Mouse (Mus musculus) bone marrow macrophage, adult 2 months (primary cell): ENCODE data around the gene Pdp2.

Experiments used
- CTCF ChIP-seq: IDR thresholded peaks from 2 replicates; pipeline ENCODE4 v1.5.1; 2012; ENCODE audit warnings: low read depth, mild to moderate bottlenecking, low read length, moderate library complexity
- POLR2A ChIP-seq: IDR thresholded peaks from 2 replicates; pipeline ENCODE4 v1.6.1; 2012; ENCODE audit warnings: mild to moderate bottlenecking, low read depth, low read length, borderline replicate concordance

DNA sequence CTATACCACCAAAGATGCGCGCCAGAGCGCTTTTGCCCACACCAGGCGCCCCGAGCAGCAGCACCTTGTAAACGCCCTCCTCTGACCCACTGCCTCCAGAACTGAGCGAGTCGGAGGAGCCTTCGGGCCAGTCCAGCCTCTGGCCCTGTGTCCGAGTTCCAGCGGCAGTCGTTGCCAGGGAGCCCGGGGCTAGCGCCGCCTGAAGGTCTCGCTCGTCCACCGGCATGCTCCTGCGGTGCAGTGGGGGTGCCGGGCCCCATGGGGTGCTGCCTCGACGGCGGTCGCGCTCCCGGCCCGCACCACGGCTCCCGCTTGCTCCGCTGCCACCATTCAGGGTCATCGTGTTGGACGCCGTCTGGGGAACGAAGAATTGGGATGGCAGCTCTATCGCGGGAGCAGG, 39.3 kb downstream of the Pdp2 start:
- TF ChIP-seq CTCF (no peak), POLR2A (no peak)
